Mouse (Mus musculus) kidney, adult 10 weeks (tissue): Measurements from ENCODE around the gene Kif3a. TPM values are rescaled to one million over a fixed set of nuclear protein-coding genes. Genes with fewer than 3 reads are reported as not detected.

ENCODE experiments used
- polyA plus RNA-seq: library from polyadenylated mRNA; stranded (reverse); fragments of 350-450 nt; fragmentation: Illumina TruSeq; extraction: RNeasy Lipid Tissue Mini Kit (QIAGEN cat#74804); gene quantifications from one replicate; pipeline ENCODE4 v1.2.3, GENCODE M21; 2014; ENCODE audit warnings: low read depth, low replicate concordance

Gene Kif3a
- polyA plus RNA-seq, result 17.7 TPM

DNA sequence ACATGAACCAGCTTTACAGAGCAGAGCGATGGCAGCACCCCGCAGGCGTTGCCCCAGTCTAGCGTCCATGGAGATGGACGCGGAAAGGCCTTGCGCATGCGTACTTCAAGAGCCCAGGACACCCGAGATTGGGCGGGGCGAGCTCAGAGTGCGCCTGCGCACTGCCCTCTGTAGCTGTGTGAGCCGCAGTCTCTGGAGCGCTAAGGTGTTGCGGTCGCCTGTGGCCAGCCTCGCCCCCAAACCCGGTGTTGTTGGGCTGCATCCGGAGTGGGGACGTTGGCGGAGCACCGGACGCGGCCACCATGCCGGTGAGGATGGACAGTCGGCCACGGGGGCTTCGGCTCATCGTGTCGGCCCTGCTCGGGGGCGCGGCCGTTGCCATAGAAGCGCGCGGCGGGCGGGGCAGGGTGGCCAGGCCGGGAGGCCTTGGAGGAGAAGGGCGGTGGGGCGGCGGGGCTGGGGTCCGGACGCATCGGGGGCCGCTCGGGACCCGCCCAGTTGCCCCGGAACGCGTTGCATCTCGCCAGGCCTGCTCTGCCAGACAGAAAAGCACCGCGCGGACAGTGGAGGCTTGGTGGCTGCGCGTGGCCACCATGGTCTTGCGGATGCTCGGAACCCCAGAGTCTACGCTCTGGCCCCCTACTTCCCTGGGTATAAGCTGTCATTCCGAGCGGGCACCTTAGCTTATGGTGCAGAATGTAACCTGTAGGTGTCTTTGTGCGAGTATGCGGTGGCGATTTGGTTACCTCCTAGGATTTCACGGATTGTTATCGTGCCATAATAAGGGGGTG, at the start of gene Kif3a:
Kif3a (plus strand) TSS at position 156 of the 791 bp plus-strand sequence.

DNA sequence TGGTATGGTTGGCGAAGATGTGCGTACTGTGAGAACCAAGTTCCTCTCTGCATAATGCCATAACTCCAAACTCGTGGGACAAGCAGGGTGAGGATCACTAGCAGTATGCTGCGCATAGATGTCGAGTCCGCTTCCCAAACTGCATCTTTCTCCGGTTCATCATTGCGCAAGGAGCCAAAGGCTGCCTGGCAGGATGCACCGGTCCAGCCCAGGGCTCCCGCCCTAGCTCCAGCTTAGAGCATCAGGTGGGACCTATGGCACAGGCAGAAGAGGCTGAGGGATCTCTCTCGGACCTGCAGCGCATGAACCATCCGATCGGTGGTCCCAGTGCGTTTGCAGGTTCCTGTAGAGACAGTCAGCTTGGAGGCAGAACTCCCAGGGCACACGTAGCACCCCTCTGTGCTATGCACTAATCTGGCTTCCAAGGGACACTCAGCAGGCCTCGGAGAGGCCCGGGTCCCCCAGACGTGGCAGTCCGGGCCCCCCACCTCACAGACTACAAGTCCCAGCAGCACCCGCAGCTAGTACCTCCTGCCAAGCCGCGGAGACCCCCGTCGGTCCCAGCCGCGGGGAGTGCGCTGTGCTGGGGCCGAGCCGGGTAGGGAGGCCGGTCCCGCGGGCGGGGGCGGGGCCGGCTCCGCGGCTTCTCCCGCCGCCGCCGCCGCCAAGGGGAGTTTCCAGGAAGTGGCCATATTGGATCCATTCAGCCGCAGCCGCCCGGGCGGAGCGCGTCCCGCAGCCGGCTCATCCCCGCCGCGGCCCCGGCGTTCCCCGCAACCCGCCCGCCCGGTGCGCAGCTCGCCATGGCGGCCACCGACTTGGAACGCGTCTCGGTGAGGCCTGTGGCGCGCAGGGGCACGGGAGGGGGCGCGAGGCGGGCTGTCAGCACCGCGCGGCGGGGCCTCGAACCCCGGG, 47.7 kb upstream of the Kif3a start, which contains the start of gene Sept8:
Sept8 (plus strand) TSS at position 51 of the 915 bp plus-strand sequence.

DNA sequence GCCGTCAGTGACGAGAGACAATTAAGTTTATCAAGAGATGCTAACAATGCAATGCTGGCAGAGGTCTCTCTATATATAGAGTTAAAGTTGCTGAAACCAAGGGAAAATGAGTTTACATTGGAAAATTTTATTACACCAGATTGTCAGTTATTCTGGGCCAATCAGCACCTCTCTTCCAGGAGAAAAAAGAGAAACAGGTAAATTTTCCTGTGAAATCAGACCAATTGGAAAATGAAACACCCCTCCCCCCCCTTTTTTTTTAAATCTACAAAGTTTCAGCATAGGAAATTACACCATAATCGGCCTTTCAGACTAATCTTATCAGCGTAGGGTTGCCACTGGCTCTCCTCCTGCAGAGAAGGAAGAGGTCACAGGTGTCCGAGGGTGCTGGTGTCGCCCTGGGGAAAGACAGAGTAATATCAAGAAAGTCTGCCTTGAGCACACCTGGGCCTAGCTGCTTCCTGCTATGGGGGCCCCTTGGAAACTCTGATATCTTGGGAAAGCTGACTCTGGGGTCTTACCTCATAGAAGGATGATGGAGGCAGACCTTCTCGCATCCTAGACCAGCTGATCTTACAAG, 51.5 kb downstream of the Kif3a start, which contains the start of gene Il4:
Il4 (minus strand) TSS at position 51 of the 580 bp plus-strand sequence.

DNA sequence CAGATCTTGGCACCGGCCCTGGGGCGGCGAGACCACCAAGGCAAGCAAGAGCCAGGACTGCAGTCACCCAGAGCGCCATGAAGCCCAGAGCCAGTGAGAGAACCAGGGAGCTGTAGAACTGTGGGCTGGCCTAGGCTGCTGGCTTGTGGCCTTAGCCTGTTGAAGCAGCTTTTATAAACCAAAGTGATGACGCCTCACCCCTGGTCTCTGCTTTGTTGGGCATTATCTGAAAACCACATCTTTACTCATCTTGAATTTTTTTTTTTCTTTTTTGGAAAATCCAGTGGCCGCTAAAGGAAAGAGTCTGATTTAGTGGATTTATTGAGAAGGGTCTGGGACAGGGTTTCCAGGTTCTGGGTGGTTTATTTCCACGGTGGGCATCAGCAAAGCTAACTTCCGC, 67.4 kb downstream of the Kif3a start, which contains the start of gene Il13:
Il13 (minus strand) TSS at position 147 of the 400 bp plus-strand sequence.

Other genes starting within 250 kb of the Kif3a start
- 29.3 TPM for gene Zcchc10, start 242.7 kb upstream of the Kif3a start, polyA plus RNA-seq
- gene Aff4, start 216.5 kb upstream of the Kif3a start, polyA plus RNA-seq, result 191 TPM
- gene Leap2, start 144.2 kb upstream of the Kif3a start, polyA plus RNA-seq, result not detected
- gene Uqcrq, start 136.5 kb upstream of the Kif3a start, polyA plus RNA-seq, result 60.7 TPM
- not detected for gene Gdf9, start 136.4 kb upstream of the Kif3a start, polyA plus RNA-seq
- not detected for gene Gm10447, start 110.3 kb upstream of the Kif3a start, polyA plus RNA-seq
- not detected for gene Shroom1, start 110.2 kb upstream of the Kif3a start, polyA plus RNA-seq
- gene Gm9837, start 96.9 kb upstream of the Kif3a start, polyA plus RNA-seq, result not detected
- gene Gm9945, start 87.2 kb upstream of the Kif3a start, polyA plus RNA-seq, result not detected
- 2.9 TPM for gene Sowaha, start 87.1 kb upstream of the Kif3a start, polyA plus RNA-seq
- gene Sept8, start 48.1 kb upstream of the Kif3a start, polyA plus RNA-seq, result 7.8 TPM
- not detected for gene Il4, start 51.3 kb downstream of the Kif3a start, polyA plus RNA-seq
- gene Il13, start 67.3 kb downstream of the Kif3a start, polyA plus RNA-seq, result not detected
- 15.4 TPM for gene Rad50, start 139.9 kb downstream of the Kif3a start, polyA plus RNA-seq
- gene Il5, start 153.4 kb downstream of the Kif3a start, polyA plus RNA-seq, result not detected
- gene Irf1, start 202.6 kb downstream of the Kif3a start, polyA plus RNA-seq, result 1.6 TPM
- gene Gm17334, start 205.8 kb downstream of the Kif3a start, polyA plus RNA-seq, result not detected